ENCODE assay signal across 8 mouse cellular contexts in genomic region chr4:97751030-97751482, GRCm38 (mm10). TPM values are rescaled to one million over a fixed set of nuclear protein-coding genes. Genes with fewer than 3 reads are reported as not detected.
DNase-seq lines count a peak whose midpoint lies in the region; ATAC-seq lines count a peak whose summit lies in the region.

No protein-coding gene starts in this region.

- peak; percentile 85 for ATAC-seq in kidney, embryonic 15.5 days (replicated peaks; ENCODE audit: low FRiP score)

- peak overlapping the region; percentile 84 for H3K4me2 ChIP-seq in kidney, embryonic 15.5 days

- H3K27me3 ChIP-seq in erythroblast, embryonic 14.5 days (ENCODE audit: control insufficient read depth), result peaks cover 70% of the 10 kb centered on the region
- peaks cover 49% of the 10 kb centered on the region for H3K27me3 ChIP-seq in heart, embryonic 10.5 days (ENCODE audit: insufficient read depth, poor library complexity, severe bottlenecking)
- peaks cover 48% of the 10 kb centered on the region for H3K27me3 ChIP-seq in kidney, embryonic 15.5 days

- WGBS in heart, embryonic 10.5 days, result under 1% methylated on average over 20 of the region's 20 CpGs
- under 1% methylated on average over 20 of the region's 20 CpGs for WGBS in kidney, embryonic 15.5 days

- H3K9ac ChIP-seq in kidney, embryonic 15.5 days, result peak overlapping the region; percentile 53

- H3K4me3 ChIP-seq in erythroblast, embryonic 14.5 days (replicated peaks), result peak overlapping the region; percentile 77
- peak overlapping the region; percentile 67 for H3K4me3 ChIP-seq in heart, embryonic 10.5 days
- H3K4me3 ChIP-seq in kidney, embryonic 15.5 days (replicated peaks), result peak overlapping the region; percentile 50

- no peaks in the 10 kb centered on the region for H3K36me3 ChIP-seq in erythroblast, embryonic 14.5 days (ENCODE audit: control insufficient read depth)
- H3K36me3 ChIP-seq in heart, embryonic 10.5 days, result no peaks in the 10 kb centered on the region
- no peaks in the 10 kb centered on the region for H3K36me3 ChIP-seq in kidney, embryonic 15.5 days

- H3K9me3 ChIP-seq in erythroblast, embryonic 14.5 days (ENCODE audit: control insufficient read depth, low read length), result no peaks in the 10 kb centered on the region
- no peaks in the 10 kb centered on the region for H3K9me3 ChIP-seq in heart, embryonic 10.5 days
- H3K9me3 ChIP-seq in kidney, embryonic 15.5 days (replicated peaks), result no peaks in the 10 kb centered on the region

- H3K4me1 ChIP-seq in erythroblast, embryonic 14.5 days (ENCODE audit: control insufficient read depth), result peaks cover 15% of the 10 kb centered on the region
- peaks cover 24% of the 10 kb centered on the region for H3K4me1 ChIP-seq in heart, embryonic 10.5 days
- peaks cover 33% of the 10 kb centered on the region for H3K4me1 ChIP-seq in kidney, embryonic 15.5 days

- H3K27ac ChIP-seq in heart, embryonic 10.5 days, result peak overlapping the region; percentile 90
- peak overlapping the region; percentile 81 for H3K27ac ChIP-seq in kidney, embryonic 15.5 days

- DNase-seq in CD4-positive helper T cell, adult 2 months (ENCODE audit: low read depth, low spot score), result peak; percentile 93
- DNase-seq in brain, embryonic 18.5 days (ENCODE audit: low read depth, low spot score), result peak; percentile 69
- DNase-seq in heart, embryonic 10.5 days (ENCODE audit: low spot score), result peak; percentile 92
- peak; percentile 85 for DNase-seq in liver
- peak; percentile 61 to 81 for DNase-seq in monocyte, adult 2 months (ENCODE audit: low read depth in 1 of 2, low spot score in 2 of 2)
- DNase-seq in spleen, postnatal 36 days (ENCODE audit: low spot score in 2 of 2), result peak; percentile 78 to 86

RNA-seq across cellular contexts. Expression of gene Nfia, which starts 21.5 kb away (rescaled TPM):
- 0.01 and 0.08 TPM in 2 replicates for polyA plus RNA-seq in erythroblast, embryonic 14.5 days (2012)
- polyA plus RNA-seq in heart, embryonic 10.5 days (2016; fragmentation: Nextera tagmentation; extraction: Ambion mirVana), result 14.4 and 19.6 TPM in 2 replicates
- polyA plus RNA-seq in kidney, embryonic 15.5 days (2015; fragmentation: Nextera tagmentation; extraction: Ambion mirVana), result 26.8 and 29.3 TPM in 2 replicates

RNA-seq across cellular contexts. Expression of gene E130114P18Rik, which starts 26.8 kb away (rescaled TPM):
- polyA plus RNA-seq in erythroblast, embryonic 14.5 days (2012), result not detected in 2 replicates
- 0.33 and 1.1 TPM in 2 replicates for polyA plus RNA-seq in heart, embryonic 10.5 days (2016; fragmentation: Nextera tagmentation; extraction: Ambion mirVana)
- 0.51 and 0.59 TPM in 2 replicates for polyA plus RNA-seq in kidney, embryonic 15.5 days (2015; fragmentation: Nextera tagmentation; extraction: Ambion mirVana)

Comparison
In these comparisons a context has a peak if more than half of its experiments do, and no peak if none do; other contexts are left out.
1. Peak in every context shown above with its lines: DNase-seq, ATAC-seq, H3K4me3 ChIP-seq and H3K27ac ChIP-seq.
2. RNA of gene Nfia, which starts 21.5 kb away (polyA plus RNA-seq): 26.8 to 29.3 TPM in kidney, embryonic 15.5 days and 14.4 to 19.6 TPM in heart, embryonic 10.5 days; 0.01 to 0.08 TPM in erythroblast, embryonic 14.5 days; every median in the first group is over 10 times any median in the second.